Mouse (Mus musculus): Measurements from ENCODE around the gene Adgb.
A peak's percentile ranks its signal among the peaks of the same experiment; 100 is the strongest.

Gene Adgb

GRCm38 (mm10) chr10:10343930-10344329 is 128.2 kb downstream of the Adgb start:
- DNase-seq: no peak

- DNase-seq: no peak
Measured at GRCm38 (mm10) chr10:10325560-10325959, 146.6 kb downstream of the Adgb start.

GRCm38 (mm10) chr10:10322961-10323360 is 149.2 kb downstream of the Adgb start:
- DNase-seq: no peak

GRCm38 (mm10) chr10:10321119-10321781 is 150.9 kb downstream of the Adgb start:
- peak; percentile 44 for DNase-seq

- no peak for DNase-seq
Measured at GRCm38 (mm10) chr10:10320364-10321083, 151.6 kb downstream of the Adgb start.

- no peak for DNase-seq
Measured at GRCm38 (mm10) chr10:10318086-10318485, 154.0 kb downstream of the Adgb start.

- no peak for DNase-seq
Measured at GRCm38 (mm10) chr10:10315631-10316030, 156.5 kb downstream of the Adgb start.

- DNase-seq: no peak
Measured at GRCm38 (mm10) chr10:10314521-10314920, 157.6 kb downstream of the Adgb start.

- no peak for DNase-seq
Measured at GRCm38 (mm10) chr10:10309877-10310426, 162.2 kb downstream of the Adgb start.

- DNase-seq: no peak
Measured at GRCm38 (mm10) chr10:10309056-10309455, 163.1 kb downstream of the Adgb start.

GRCm38 (mm10) chr10:10307384-10307783 is 164.7 kb downstream of the Adgb start:
- peak; percentile 13 for DNase-seq

GRCm38 (mm10) chr10:10304370-10304769 is 167.8 kb downstream of the Adgb start:
- DNase-seq: no peak

- DNase-seq: no peak
Measured at GRCm38 (mm10) chr10:10301692-10302091, 170.4 kb downstream of the Adgb start.

GRCm38 (mm10) chr10:10300915-10301439 is 171.1 kb downstream of the Adgb start:
- no peak for DNase-seq

GRCm38 (mm10) chr10:10299987-10300386 is 172.1 kb downstream of the Adgb start:
- DNase-seq: no peak

- no peak for DNase-seq
Measured at GRCm38 (mm10) chr10:10287221-10287867, 184.8 kb downstream of the Adgb start.

Measured in liver (tissue).